Mouse (Mus musculus): ENCODE measurements at regions not wholly inside any gene's neighbourhood (a gene's known extent, or its start where the extent isn't known, plus 50 kb on each side); places are given as distances from the start of the nearest gene placed in this dataset.

GRCm38 (mm10) chr17:64200092-64200877, 131.4 kb downstream of the Pja2 start:
- TF ChIP-seq CTCF (IDR thresholded peaks at IDR 0.05) (no peak), EP300 (IDR thresholded peaks at IDR 0.05) (no peak)
